Mouse (Mus musculus) liver, embryonic 13.5 days (tissue): ENCODE measurements around the gene Dock1. TPM values are rescaled to one million over a fixed set of nuclear protein-coding genes. Genes with fewer than 3 reads are reported as not detected.
A peak's percentile ranks its signal among the peaks of the same experiment; 100 is the strongest.

Experiments
- ATAC-seq: fragments of 200-750 bp; cut with Nextera tagmentation; 2 replicates; pipeline ENCODE4 v1.8.0; 2017; ENCODE audit warnings: low read depth, mild to moderate bottlenecking, moderate number of reproducible peaks, moderate library complexity
- DNase-seq: peaks from one replicate; pipeline ENCODE4 v3.0.0; 2022
- H3K27ac ChIP-seq: fragments of 300-500 bp; sonication (generic); 2 replicates; pipeline ENCODE4 v1.5.1; 2015; ENCODE audit warnings: moderate library complexity, mild to moderate bottlenecking, inconsistent platforms
- H3K27me3 ChIP-seq: fragments of 300-500 bp; sonication (generic); 2 replicates; pipeline ENCODE4 v1.6.1; 2015; ENCODE audit warnings: mild to moderate bottlenecking, inconsistent platforms
- H3K36me3 ChIP-seq: fragments of 300-500 bp; sonication (generic); 2 replicates; pipeline ENCODE4 v1.6.1; 2015; ENCODE audit warnings: mild to moderate bottlenecking, inconsistent platforms
- H3K4me1 ChIP-seq: fragments of 300-500 bp; sonication (generic); replicated peaks from 2 replicates; pipeline ENCODE4 v1.6.1; 2015; ENCODE audit warnings: inconsistent platforms
- H3K4me2 ChIP-seq: fragments of 300-500 bp; sonication (generic); 2 replicates; pipeline ENCODE4 v1.6.1; 2015; ENCODE audit warnings: inconsistent platforms, mild to moderate bottlenecking, moderate library complexity
- H3K4me3 ChIP-seq: fragments of 300-500 bp; sonication (generic); replicated peaks from 2 replicates; pipeline ENCODE4 v1.5.1; 2015; ENCODE audit warnings: mild to moderate bottlenecking, inconsistent platforms
- H3K9ac ChIP-seq: fragments of 300-500 bp; sonication (generic); 2 replicates; pipeline ENCODE4 v1.6.1; 2015; ENCODE audit warnings: mild to moderate bottlenecking, inconsistent platforms
- H3K9me3 ChIP-seq: fragments of 300-500 bp; sonication (generic); replicated peaks from 2 replicates; pipeline ENCODE4 v1.6.1; 2016; ENCODE audit warnings: inconsistent platforms
- WGBS: fragments of 180-500 bp; shearing (Covaris S2); methylation state at CpG from one replicate; pipeline ENCODE4 v1.1.7; 2015; ENCODE audit not compliant: insufficient replicate concordance; 5-methylcytosine and 5-hydroxymethylcytosine counted together
- polyA plus RNA-seq: library from polyadenylated mRNA; unstranded; fragments of >200 nt; fragmentation: Nextera tagmentation; extraction: Ambion mirVana; gene quantifications from 2 replicates; pipeline ENCODE4 v1.2.1, GENCODE M21; 2015

The Dock1 gene
- polyA plus RNA-seq, 1 experiment from 2014 or later: 2.6 TPM

DNA sequence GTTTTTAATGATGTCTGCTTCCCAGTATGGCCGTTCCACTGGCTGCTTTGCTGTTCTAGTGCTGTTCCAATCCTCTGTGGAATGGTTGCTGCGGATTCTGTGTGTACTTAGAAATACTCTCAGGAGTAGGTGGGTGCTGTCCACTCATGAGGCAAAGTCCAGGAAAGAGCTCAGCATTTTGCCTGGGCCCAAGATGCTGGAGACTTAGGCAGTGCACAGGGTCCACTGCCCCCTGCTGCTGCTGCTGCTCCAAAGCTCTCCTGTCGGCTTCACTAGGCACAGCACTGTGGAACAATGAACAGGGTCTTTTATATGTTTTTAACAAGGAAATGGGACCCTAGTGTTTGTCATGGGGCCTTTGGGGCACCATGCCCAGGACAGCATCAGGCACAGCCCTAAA lies 361.0 kb downstream of the Dock1 start:
- no peaks in the 10 kb centered on the region for H3K9me3 ChIP-seq
- no peak for DNase-seq
- H3K27ac ChIP-seq: no peak overlapping the region
- no peaks in the 10 kb centered on the region for H3K36me3 ChIP-seq
- no peaks in the 10 kb centered on the region for H3K27me3 ChIP-seq
- no peak overlapping the region for H3K9ac ChIP-seq
- no peaks in the 10 kb centered on the region for H3K4me1 ChIP-seq
- no peak overlapping the region for H3K4me3 ChIP-seq
- ATAC-seq: no peak
- no peak overlapping the region for H3K4me2 ChIP-seq
- WGBS: 61% methylated on average over 3 of the region's 3 CpGs

GRCm38 (mm10) chr7:135034811-135035210 lies 364.4 kb downstream of the Dock1 start:
- Histone ChIP-seq H3K4me2 (no peak overlapping the region), H3K4me3 (no peak overlapping the region), H3K9me3 (no peaks in the 10 kb centered on the region), H3K4me1 (no peaks in the 10 kb centered on the region), H3K36me3 (no peaks in the 10 kb centered on the region), H3K27ac (no peak overlapping the region), H3K9ac (no peak overlapping the region), H3K27me3 (no peaks in the 10 kb centered on the region)
- DNase-seq: no peak
- WGBS: 64% methylated on average over 5 of the region's 5 CpGs
- ATAC-seq: no peak

GRCm38 (mm10) chr7:135035651-135036050 lies 365.2 kb downstream of the Dock1 start:
- H3K4me1 ChIP-seq: no peaks in the 10 kb centered on the region
- H3K9ac ChIP-seq: no peak overlapping the region
- WGBS: 22% methylated on average over 2 of the region's 2 CpGs
- no peak overlapping the region for H3K4me2 ChIP-seq
- peak; percentile 71 for ATAC-seq
- no peaks in the 10 kb centered on the region for H3K9me3 ChIP-seq
- H3K4me3 ChIP-seq: no peak overlapping the region
- no peak for DNase-seq
- H3K36me3 ChIP-seq: no peaks in the 10 kb centered on the region
- H3K27ac ChIP-seq: no peak overlapping the region
- H3K27me3 ChIP-seq: no peaks in the 10 kb centered on the region

GRCm38 (mm10) chr7:135038930-135039329 lies 368.5 kb downstream of the Dock1 start:
- no peaks in the 10 kb centered on the region for H3K27me3 ChIP-seq
- no peak overlapping the region for H3K9ac ChIP-seq
- ATAC-seq (no peak), DNase-seq (no peak)
- no peak overlapping the region for H3K4me2 ChIP-seq
- no peak overlapping the region for H3K4me3 ChIP-seq
- H3K9me3 ChIP-seq: no peaks in the 10 kb centered on the region
- no peaks in the 10 kb centered on the region for H3K36me3 ChIP-seq
- H3K27ac ChIP-seq: no peak overlapping the region
- no peaks in the 10 kb centered on the region for H3K4me1 ChIP-seq
- 63% methylated on average over 1 of the region's 1 CpGs for WGBS

DNA sequence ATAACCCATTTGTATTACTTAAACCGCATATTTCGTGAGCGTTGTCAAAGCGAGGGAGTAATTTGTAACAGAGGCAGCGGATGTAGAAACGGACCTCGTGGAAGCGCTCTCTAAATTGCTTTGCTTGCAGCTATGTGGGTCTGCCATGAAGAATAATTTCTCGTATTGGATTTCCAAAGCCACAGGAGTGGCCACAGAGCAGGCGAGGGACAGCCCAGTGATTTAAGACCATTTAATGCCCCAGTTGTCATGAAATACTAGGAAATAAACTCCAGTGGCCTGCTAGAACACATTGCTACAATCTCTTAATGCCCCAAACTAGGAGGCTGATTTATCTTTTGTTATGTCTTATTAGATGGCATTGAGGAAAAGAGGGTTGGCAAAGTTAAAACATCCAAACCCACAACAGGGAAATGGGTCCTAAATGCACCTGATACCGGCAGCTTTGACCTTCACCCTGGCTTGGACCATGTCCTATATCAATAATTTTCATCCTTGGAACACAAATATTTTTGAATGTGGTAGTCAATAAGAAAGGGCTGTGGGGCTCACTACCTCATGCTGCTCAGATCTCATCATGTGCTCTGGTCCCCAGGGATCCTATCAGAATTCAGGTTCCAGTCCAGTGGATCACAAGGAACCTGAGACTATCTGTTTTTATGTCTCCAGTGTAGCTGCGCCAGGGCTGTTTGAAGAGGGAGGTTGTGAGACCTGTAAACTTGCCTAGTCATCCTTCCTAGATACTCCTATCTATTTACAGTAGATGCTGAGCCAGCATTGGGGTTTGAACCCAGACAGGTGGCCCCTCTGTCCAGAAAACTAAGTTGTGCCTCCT lies 373.7 kb downstream of the Dock1 start:
- no peak for ATAC-seq
- WGBS: 75% methylated on average over 12 of the region's 12 CpGs
- Histone ChIP-seq H3K4me3 (no peak overlapping the region), H3K27me3 (no peaks in the 10 kb centered on the region), H3K9ac (no peak overlapping the region), H3K4me2 (no peak overlapping the region), H3K27ac (no peak overlapping the region), H3K9me3 (no peaks in the 10 kb centered on the region; the same call in 1 of the 2 replicates), H3K36me3 (no peaks in the 10 kb centered on the region), H3K4me1 (no peaks in the 10 kb centered on the region)
- DNase-seq: no peak

GRCm38 (mm10) chr7:135049416-135049815 lies 379.0 kb downstream of the Dock1 start:
- H3K9me3 ChIP-seq: no peaks in the 10 kb centered on the region; the same call in 1 of the 2 replicates
- 63% methylated on average over 2 of the region's 2 CpGs for whole genome bisulfite sequencing
- no peak overlapping the region for H3K4me3 ChIP-seq
- no peaks in the 10 kb centered on the region for H3K36me3 ChIP-seq
- H3K4me1 ChIP-seq: no peaks in the 10 kb centered on the region
- H3K9ac ChIP-seq: no peak overlapping the region
- no peak overlapping the region for H3K4me2 ChIP-seq
- ATAC-seq (no peak), DNase-seq (no peak)
- H3K27me3 ChIP-seq: no peaks in the 10 kb centered on the region
- no peak overlapping the region for H3K27ac ChIP-seq

DNA sequence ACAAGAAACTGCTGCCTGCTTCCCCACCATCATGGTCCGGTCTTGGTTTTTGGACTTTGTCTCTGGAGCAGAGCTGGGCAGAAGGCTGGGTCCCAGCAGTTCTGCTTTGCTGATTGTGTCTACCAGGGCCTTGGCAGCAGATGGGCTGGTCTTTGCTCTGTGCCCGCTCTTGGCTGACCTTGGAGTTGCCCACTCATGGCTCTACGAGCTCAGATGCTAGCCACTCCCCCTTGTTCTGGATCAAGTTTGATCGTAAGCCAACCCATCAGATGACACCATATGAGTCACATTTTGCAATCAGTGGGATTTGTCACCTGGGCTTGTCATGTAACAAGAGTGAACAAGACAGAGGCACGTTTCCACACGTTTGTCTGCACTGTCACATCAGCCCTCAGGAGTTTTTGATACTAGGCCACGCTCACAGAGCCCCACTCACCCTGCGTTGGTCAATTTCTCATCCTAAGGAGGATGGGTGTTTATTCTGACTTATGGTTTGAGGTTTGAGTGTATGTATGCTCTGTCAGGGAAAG lies 382.8 kb downstream of the Dock1 start:
- H3K9me3 ChIP-seq: no peaks in the 10 kb centered on the region
- no peaks in the 10 kb centered on the region for H3K36me3 ChIP-seq
- H3K4me2 ChIP-seq: no peak overlapping the region
- DNase-seq (no peak), ATAC-seq (no peak)
- H3K4me1 ChIP-seq: no peaks in the 10 kb centered on the region
- no peaks in the 10 kb centered on the region for H3K27me3 ChIP-seq
- WGBS: 71% methylated on average over 8 of the region's 8 CpGs
- H3K27ac ChIP-seq: no peak overlapping the region
- H3K4me3 ChIP-seq: no peak overlapping the region
- H3K9ac ChIP-seq: no peak overlapping the region

- no peaks in the 10 kb centered on the region for H3K27me3 ChIP-seq
- no peak overlapping the region for H3K27ac ChIP-seq
- H3K4me1 ChIP-seq: no peaks in the 10 kb centered on the region
- no peak overlapping the region for H3K4me3 ChIP-seq
- no peak overlapping the region for H3K4me2 ChIP-seq
- 51% methylated on average over 7 of the region's 7 CpGs for WGBS
- H3K9me3 ChIP-seq: no peaks in the 10 kb centered on the region
- DNase-seq: no peak
- no peak for ATAC-seq
- no peak overlapping the region for H3K9ac ChIP-seq
- H3K36me3 ChIP-seq: no peaks in the 10 kb centered on the region
These were observed 384.2 kb downstream of the Dock1 start for GRCm38 (mm10) chr7:135054664-135055063.

DNA sequence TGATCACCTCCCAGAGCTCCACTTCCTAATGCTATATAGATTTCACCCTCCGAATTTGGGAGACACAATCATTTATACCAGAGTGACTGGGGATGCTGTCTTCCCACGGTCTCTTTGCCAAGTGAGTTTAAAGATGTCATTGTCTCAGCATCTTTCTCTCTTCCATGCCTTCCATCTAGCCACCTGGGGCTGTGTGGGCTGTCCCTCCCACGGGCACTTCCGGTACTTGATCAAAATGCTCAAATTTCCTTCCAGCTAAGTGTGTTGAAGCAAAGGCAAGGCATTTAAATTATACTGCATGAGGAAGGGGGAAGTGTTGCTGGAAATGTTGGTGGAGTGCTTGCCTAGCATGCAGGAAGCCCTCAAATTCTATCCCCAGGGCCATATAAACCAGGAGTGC lies 388.6 kb downstream of the Dock1 start:
- Histone ChIP-seq H3K4me2 (no peak overlapping the region), H3K4me1 (no peaks in the 10 kb centered on the region), H3K27me3 (no peaks in the 10 kb centered on the region), H3K27ac (no peak overlapping the region), H3K9me3 (no peaks in the 10 kb centered on the region; the same call in 1 of the 2 replicates), H3K9ac (no peak overlapping the region), H3K36me3 (0 out of 2 replicates have a peak, but pooled peaks cover 4% of the 10 kb centered on the region), H3K4me3 (no peak overlapping the region)
- ATAC-seq (no peak), DNase-seq (no peak)
- 71% methylated on average over 4 of the region's 4 CpGs for WGBS

DNA sequence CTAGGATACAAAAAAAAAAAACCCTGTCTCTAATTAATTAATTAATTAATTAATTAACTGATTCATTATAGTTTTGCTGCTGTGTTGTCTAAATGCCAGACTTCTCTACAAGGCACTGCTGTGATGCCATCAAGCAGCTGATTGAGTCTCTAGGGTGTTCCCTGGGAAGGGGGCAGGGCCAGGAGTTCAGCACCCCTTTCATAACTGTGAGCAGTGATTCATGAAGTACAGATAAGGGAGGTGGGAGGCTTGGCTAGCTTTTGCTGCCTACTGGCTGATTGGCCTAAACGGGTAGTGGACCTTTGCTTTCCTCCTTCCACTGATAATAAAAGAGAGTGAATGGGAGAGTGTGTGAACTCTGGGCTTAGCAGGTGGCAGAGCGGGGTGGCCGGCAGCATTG lies 389.1 kb downstream of the Dock1 start:
- DNase-seq: no peak
- H3K36me3 ChIP-seq: 0 out of 2 replicates have a peak, but pooled peaks cover 4% of the 10 kb centered on the region
- no peaks in the 10 kb centered on the region for H3K27me3 ChIP-seq
- WGBS: 71% methylated on average over 3 of the region's 3 CpGs
- ATAC-seq: no peak
- no peak overlapping the region for H3K4me3 ChIP-seq
- no peak overlapping the region for H3K27ac ChIP-seq
- no peaks in the 10 kb centered on the region for H3K4me1 ChIP-seq
- H3K9ac ChIP-seq: no peak overlapping the region
- no peaks in the 10 kb centered on the region; the same call in 1 of the 2 replicates for H3K9me3 ChIP-seq
- no peak overlapping the region for H3K4me2 ChIP-seq

- Histone ChIP-seq H3K4me1 (no peaks in the 10 kb centered on the region), H3K9ac (no peak overlapping the region), H3K27me3 (no peaks in the 10 kb centered on the region), H3K36me3 (0 out of 2 replicates have a peak, but pooled peaks cover 4% of the 10 kb centered on the region), H3K27ac (no peak overlapping the region), H3K4me2 (no peak overlapping the region), H3K9me3 (no peaks in the 10 kb centered on the region; the same call in 1 of the 2 replicates), H3K4me3 (no peak overlapping the region)
- no peak for ATAC-seq
- 65% methylated on average over 5 of the region's 5 CpGs for WGBS
- DNase-seq: no peak
These were observed 393.4 kb downstream of the Dock1 start for GRCm38 (mm10) chr7:135063886-135064285.

GRCm38 (mm10) chr7:135065301-135065700 lies 394.8 kb downstream of the Dock1 start:
- Histone ChIP-seq H3K27ac (no peak overlapping the region), H3K4me1 (no peaks in the 10 kb centered on the region), H3K9ac (no peak overlapping the region), H3K27me3 (no peaks in the 10 kb centered on the region), H3K4me3 (no peak overlapping the region), H3K4me2 (no peak overlapping the region), H3K9me3 (no peaks in the 10 kb centered on the region; the same call in 1 of the 2 replicates), H3K36me3 (no peaks in the 10 kb centered on the region)
- ATAC-seq: no peak
- no peak for DNase-seq
- 56% methylated on average over 5 of the region's 5 CpGs for WGBS
